Mouse (Mus musculus): ENCODE data around the gene Bricd5. TPM values are rescaled to one million over a fixed set of nuclear protein-coding genes. Genes with fewer than 3 reads are reported as not detected.
"Not testable (repeated sequence)": the region's sequence is repeated elsewhere in the genome, so short reads cannot be mapped to it uniquely, and the experiment has no call there.

Bricd5 gene
- total RNA-seq (2021), result 1 to 10 TPM; 2.0 to 2.8 TPM
- long read RNA-seq, partial matches to known transcripts, result 3 of 3 reads
- long read RNA-seq, other reads (novel, unspliced or antisense), result 0 of 3 reads

GRCm38 (mm10) chr17:24473612-24474275, at the start of gene Bricd5:
Gene Bricd5 (plus strand): TSS chr17:24473884.
- DNase-seq (ENCODE audit: low spot score in 2 of 2), result no peak

- DNase-seq (ENCODE audit: low spot score in 2 of 2), result no peak
These were observed 49.2 kb upstream of the Bricd5 start for GRCm38 (mm10) chr17:24424489-24424888.

DNA sequence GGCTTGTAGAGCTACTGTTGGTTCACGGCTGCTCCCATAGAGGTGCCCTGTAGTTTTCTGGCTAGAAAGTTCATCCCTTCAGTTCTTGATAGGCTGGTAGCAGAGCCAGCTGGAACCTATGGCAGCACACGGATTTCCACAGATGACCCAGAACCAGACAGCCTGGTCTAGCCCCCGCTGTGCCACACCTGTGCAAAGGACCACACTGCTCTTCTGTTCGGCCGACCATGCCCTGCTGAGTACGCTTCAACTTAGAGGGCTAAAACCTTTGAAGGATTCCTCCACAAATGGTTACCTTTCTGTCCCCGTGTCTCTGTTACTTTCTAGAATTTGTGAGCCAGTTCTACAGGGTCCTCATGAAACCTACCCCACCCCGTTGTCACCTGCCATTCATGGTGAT, 48.4 kb upstream of the Bricd5 start:
- DNase-seq (ENCODE audit: low spot score in 2 of 2), result not testable (repeated sequence)

- DNase-seq (ENCODE audit: low spot score in 2 of 2), result no peak
These were observed 47.8 kb upstream of the Bricd5 start for GRCm38 (mm10) chr17:24425905-24426304.

DNA sequence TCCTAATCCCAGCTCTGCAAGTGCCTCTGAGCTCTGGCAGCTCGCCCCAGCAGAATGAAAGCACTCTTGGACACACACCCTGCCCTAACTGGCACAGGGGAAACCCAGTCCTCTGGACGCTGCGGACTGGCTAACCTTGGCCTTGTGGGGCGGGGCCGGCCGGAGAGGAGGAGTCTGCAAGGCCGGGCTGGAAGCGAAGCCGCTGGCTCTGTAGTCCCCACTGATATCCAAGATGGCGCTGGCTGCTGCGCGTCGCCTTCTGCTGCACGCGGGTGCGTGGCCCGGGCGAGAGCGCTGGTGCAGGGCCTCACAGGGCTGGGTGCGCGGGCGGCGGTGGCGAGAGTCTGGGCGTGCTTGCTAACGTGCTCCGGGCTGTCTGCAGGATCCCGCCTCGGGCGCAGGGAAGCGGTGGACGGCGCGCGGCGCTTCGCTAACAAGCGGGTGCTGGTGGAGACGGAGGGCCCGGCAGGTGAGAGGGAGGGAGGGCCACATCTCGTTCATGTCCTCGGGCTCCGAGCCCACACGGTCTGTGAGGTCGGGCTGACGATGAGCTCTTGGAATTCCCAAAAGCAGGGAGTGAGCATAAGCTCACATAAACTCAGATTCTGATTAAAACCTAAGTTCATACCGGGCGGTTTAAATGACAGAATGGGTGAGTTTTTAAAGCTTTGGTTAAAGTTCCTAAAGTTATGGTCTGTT, 47.1 kb upstream of the Bricd5 start, which contains the start of gene Eci1:
Eci1 (plus strand) TSS at position 171 of the 699 bp plus-strand sequence.
- DNase-seq (ENCODE audit: low spot score in 2 of 2), result peak; percentile 86 to 90

- no peak for DNase-seq (ENCODE audit: low spot score in 2 of 2)
These were observed 46.5 kb upstream of the Bricd5 start for GRCm38 (mm10) chr17:24427170-24427557.

GRCm38 (mm10) chr17:24429201-24429983, 44.3 kb upstream of the Bricd5 start:
- no peak for DNase-seq (ENCODE audit: low spot score in 2 of 2)

DNA sequence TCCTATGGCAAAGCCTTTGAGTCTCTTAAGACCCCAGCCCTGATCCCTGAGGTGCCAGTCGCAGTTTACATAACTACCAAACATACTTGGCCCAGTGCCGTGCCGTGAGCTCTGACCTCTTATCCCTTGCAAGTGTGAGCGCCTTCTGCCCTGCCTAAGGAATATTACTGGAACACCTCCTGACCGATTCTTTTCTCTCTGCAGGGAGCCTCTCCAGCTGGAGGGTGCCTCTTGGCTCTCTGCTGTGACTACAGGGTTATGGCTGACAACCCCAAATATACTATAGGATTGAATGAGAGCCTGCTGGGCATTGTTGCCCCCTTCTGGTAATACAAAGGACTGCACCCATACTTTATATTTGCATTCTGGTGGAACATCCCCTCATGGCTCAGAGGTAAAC, 36.7 kb upstream of the Bricd5 start:
- DNase-seq (ENCODE audit: low spot score in 2 of 2), result peak in 1 of 2 experiments; percentile 66

GRCm38 (mm10) chr17:24440377-24440776, 33.3 kb upstream of the Bricd5 start:
- no peak for DNase-seq (ENCODE audit: low spot score in 2 of 2)

DNA sequence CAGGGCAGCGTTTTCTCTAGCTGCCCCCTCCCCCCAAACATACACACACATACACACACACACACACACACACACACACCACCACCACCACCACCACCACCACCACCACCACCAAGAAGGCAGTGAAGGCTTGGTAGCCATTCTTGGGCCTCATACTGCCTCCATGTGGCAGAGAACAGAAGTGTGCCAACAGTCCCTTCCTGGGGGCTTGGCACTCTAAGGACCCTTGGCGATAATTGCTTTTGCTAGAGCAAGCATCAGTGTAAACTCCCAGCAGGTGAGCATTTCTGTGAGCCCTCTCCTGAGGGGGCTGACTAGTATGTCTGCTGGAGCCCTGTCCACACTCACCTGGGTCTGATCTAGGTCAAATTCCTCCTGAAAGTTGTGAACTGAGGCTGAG, 32.5 kb upstream of the Bricd5 start:
- no peak for DNase-seq (ENCODE audit: low spot score in 2 of 2)

- DNase-seq (ENCODE audit: low spot score in 2 of 2), result no peak
These were observed 31.6 kb upstream of the Bricd5 start for GRCm38 (mm10) chr17:24442107-24442506.

GRCm38 (mm10) chr17:24442632-24443155, 31.0 kb upstream of the Bricd5 start, which contains the start of gene Dnase1l2:
Gene Dnase1l2 (minus strand): TSS chr17:24443105.
- DNase-seq (ENCODE audit: low spot score in 2 of 2), result no peak

DNA sequence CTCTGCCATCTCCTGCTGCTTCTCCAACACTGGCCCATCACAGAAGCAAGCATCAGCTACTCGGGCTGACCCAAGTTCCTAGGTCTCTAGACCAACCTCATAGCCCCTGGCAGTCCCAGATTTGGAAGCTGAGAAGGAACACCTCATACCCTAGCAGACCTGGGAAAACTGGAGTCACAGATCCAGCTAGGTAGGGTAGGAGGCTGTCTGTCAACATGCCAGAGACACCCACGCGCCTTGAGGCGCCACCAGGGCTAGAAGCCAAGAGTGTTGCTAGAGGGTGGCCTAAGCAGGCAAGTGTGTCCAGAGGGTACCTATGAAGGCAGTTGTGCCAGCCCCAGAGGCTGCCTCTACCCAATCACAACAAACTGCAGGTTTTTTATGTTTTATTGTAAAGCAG, 30.3 kb upstream of the Bricd5 start:
- DNase-seq (ENCODE audit: low spot score in 2 of 2), result peak in 1 of 2 experiments; percentile 62

DNA sequence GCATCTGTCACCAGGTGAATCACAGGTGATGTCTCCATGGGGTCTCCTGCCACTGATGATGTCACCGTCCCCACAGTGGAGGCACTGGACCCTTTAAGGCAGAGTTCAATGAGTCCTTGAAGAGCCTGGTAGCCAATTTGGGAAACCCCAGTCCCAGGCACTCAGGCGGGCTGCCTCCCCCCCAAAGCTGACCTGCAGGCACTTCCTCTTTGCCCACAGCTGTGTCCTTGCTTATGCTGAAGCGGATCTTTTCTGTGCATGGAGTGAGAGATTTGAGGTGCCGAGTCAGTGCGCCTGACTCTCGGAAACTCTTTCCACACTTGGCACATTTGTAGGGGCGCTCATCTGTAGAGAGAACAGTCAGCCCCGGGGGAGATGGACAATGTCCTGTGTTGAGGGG, 27.1 kb upstream of the Bricd5 start:
- no peak for DNase-seq (ENCODE audit: low spot score in 2 of 2)

DNA sequence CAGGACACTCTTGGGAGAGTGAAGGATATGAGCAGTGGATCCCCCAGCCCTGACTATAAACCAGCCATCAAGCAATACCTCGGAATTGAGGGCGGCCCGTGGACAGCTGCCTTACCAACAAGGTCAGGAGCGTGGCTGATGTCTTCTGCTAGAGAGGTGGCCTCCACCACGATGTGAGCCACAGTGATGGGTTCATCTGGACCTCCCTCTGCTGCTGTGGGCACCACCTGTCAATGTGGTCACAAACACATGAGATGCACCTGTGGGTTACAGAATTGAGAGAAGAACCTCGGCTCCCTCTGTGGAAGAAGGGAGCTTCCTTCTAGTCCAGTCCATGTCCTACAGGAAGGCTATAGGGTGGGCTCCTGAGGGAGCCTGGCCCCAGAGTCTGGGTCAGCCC, 24.2 kb upstream of the Bricd5 start:
- no peak for DNase-seq (ENCODE audit: low spot score in 2 of 2)

DNA sequence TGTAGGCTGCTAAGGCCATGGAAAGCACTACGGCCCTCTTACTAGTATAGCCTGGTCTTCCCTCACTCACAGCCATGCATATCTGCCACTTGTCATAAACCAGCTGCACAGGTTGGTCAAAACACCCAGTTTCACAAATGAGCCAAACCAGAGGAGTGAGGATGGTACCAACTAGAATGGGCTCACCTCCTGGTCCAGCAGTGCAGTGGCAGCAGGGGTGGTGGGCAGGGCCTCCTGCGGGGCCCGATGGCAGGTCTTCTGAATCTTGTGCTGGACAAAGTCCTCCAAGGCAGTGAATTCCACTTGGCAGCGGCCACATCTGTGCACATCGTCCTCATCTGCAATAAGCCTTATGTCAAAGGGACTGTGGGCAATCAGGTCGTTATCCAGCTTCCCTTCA, 22.5 kb upstream of the Bricd5 start:
- DNase-seq (ENCODE audit: low spot score in 2 of 2), result no peak

- DNase-seq (ENCODE audit: low spot score in 2 of 2), result no peak
These were observed 20.3 kb upstream of the Bricd5 start for GRCm38 (mm10) chr17:24453372-24453771.

- no peak for DNase-seq (ENCODE audit: low spot score in 2 of 2)
These were observed 19.4 kb upstream of the Bricd5 start for GRCm38 (mm10) chr17:24454218-24454755.

DNA sequence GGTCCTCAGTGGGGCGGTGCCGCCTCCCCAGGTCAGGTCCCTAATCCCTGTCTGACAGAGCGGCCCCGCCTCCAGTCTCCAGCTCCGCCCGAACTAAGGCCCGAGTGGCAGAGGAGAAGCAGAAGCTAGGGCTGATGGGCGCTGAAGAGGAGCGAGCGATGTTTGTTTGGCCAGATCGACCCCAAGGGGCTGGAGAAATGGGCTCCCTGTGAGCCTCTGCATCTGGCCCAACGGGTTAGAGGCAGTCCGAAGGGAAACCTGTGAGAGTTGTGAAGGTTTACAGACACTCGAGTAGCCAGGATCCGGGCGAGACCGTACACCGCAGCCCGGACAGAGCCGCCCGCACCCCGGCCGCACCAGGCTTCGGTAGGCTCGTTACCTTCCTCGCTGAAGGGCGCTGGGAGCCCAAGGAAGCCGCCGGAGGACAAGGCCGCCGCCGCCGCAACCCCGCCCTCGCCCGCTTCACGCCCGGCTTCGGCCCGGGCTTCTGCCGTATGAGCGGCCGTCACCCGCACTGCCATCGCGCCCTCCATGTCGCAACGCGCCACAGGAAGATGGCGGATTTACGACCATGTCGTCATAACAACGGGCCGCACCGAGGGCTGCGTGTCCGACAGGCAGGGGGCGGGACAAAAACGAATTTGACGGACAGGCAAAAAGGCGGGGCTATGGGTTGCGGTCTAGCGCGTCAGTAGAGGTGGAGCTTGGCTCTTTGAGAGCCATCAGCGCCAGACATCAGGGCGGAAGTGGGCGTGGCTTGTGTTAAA, 18.7 kb upstream of the Bricd5 start:
- peak; percentile 99 for DNase-seq (ENCODE audit: low spot score in 2 of 2)

GRCm38 (mm10) chr17:24455523-24456206, 18.0 kb upstream of the Bricd5 start:
- DNase-seq (ENCODE audit: low spot score in 2 of 2), result not testable (repeated sequence)

Measured in layer of hippocampus, adult 18-20 months (tissue).